Mouse (Mus musculus): ENCODE results near the gene Abcb1a. TPM values are rescaled to one million over a fixed set of nuclear protein-coding genes. Genes with fewer than 3 reads are reported as not detected.

Gene Abcb1a
- polyA plus RNA-seq, 1 experiment from 2014 or later = 1.9 TPM

- 35% methylated on average over 3 of the region's 3 CpGs for WGBS
- no peak overlapping the region for H3K4me2 ChIP-seq (ENCODE audit: low read depth, low read length)
- no peak for ATAC-seq (ENCODE audit: low read depth)
- H3K9ac ChIP-seq (ENCODE audit: low read length) = no peak overlapping the region
- H3K9me3 ChIP-seq (ENCODE audit: control insufficient read depth, low read length) = no peaks in the 10 kb centered on the region
- H3K4me1 ChIP-seq (replicated peaks; ENCODE audit: control insufficient read depth, insufficient read depth, low read length) = peaks cover 4% of the 10 kb centered on the region; the same call in 1 of the 2 replicates
- H3K4me3 ChIP-seq (ENCODE audit: low read length) = no peak overlapping the region
- no peaks in the 10 kb centered on the region for H3K27me3 ChIP-seq (ENCODE audit: control insufficient read depth, insufficient read depth, low read depth, low read length)
- no peak overlapping the region for H3K27ac ChIP-seq (ENCODE audit: low read length)
- no peaks in the 10 kb centered on the region for H3K36me3 ChIP-seq (ENCODE audit: control insufficient read depth, insufficient read depth, low read length)
Measured at GRCm38 (mm10) chr5:8664678-8665077, 4.8 kb downstream of the Abcb1a start.

- 57% methylated on average over 9 of the region's 9 CpGs for WGBS
Measured at GRCm38 (mm10) chr5:8667758-8668474, 8.0 kb downstream of the Abcb1a start.

GRCm38 (mm10) chr5:8669606-8670005 is 9.7 kb downstream of the Abcb1a start:
- Histone ChIP-seq H3K4me3 (ENCODE audit: low read length) (no peak overlapping the region), H3K27ac (ENCODE audit: low read length) (no peak overlapping the region), H3K36me3 (ENCODE audit: control insufficient read depth, insufficient read depth, low read length) (no peaks in the 10 kb centered on the region), H3K9ac (ENCODE audit: low read length) (no peak overlapping the region), H3K27me3 (ENCODE audit: control insufficient read depth, insufficient read depth, low read depth, low read length) (no peaks in the 10 kb centered on the region), H3K4me1 (replicated peaks; ENCODE audit: control insufficient read depth, insufficient read depth, low read length) (no peaks in the 10 kb centered on the region), H3K4me2 (ENCODE audit: low read depth, low read length) (no peak overlapping the region), H3K9me3 (ENCODE audit: control insufficient read depth, low read length) (no peaks in the 10 kb centered on the region)
- WGBS = 84% methylated on average over 1 of the region's 1 CpGs
- ATAC-seq (ENCODE audit: low read depth) = no peak

More at GRCm38 (mm10) chr5:8667758-8668474, 8.0 kb downstream of the Abcb1a start:
- H3K4me2 ChIP-seq (ENCODE audit: low read depth, low read length) = no peak overlapping the region
- H3K27ac ChIP-seq (ENCODE audit: low read length) = no peak overlapping the region
- H3K27me3 ChIP-seq (ENCODE audit: control insufficient read depth, insufficient read depth, low read depth, low read length) = no peaks in the 10 kb centered on the region
- no peak for ATAC-seq (ENCODE audit: low read depth)
- no peaks in the 10 kb centered on the region for H3K9me3 ChIP-seq (ENCODE audit: control insufficient read depth, low read length)
- H3K4me3 ChIP-seq (ENCODE audit: low read length) = no peak overlapping the region
- no peak overlapping the region for H3K9ac ChIP-seq (ENCODE audit: low read length)
- H3K36me3 ChIP-seq (ENCODE audit: control insufficient read depth, insufficient read depth, low read length) = no peaks in the 10 kb centered on the region
- H3K4me1 ChIP-seq (replicated peaks; ENCODE audit: control insufficient read depth, insufficient read depth, low read length) = no peaks in the 10 kb centered on the region

- no peak overlapping the region for H3K4me2 ChIP-seq (ENCODE audit: low read depth, low read length)
- H3K9ac ChIP-seq (ENCODE audit: low read length) = no peak overlapping the region
- no peaks in the 10 kb centered on the region for H3K36me3 ChIP-seq (ENCODE audit: control insufficient read depth, insufficient read depth, low read length)
- H3K9me3 ChIP-seq (ENCODE audit: control insufficient read depth, low read length) = no peaks in the 10 kb centered on the region
- WGBS = 72% methylated on average over 6 of the region's 6 CpGs
- no peaks in the 10 kb centered on the region for H3K27me3 ChIP-seq (ENCODE audit: control insufficient read depth, insufficient read depth, low read depth, low read length)
- no peak overlapping the region for H3K27ac ChIP-seq (ENCODE audit: low read length)
- no peaks in the 10 kb centered on the region for H3K4me1 ChIP-seq (replicated peaks; ENCODE audit: control insufficient read depth, insufficient read depth, low read length)
- ATAC-seq (ENCODE audit: low read depth) = no peak
- no peak overlapping the region for H3K4me3 ChIP-seq (ENCODE audit: low read length)
Measured at GRCm38 (mm10) chr5:8675262-8675951, 15.5 kb downstream of the Abcb1a start.

DNA sequence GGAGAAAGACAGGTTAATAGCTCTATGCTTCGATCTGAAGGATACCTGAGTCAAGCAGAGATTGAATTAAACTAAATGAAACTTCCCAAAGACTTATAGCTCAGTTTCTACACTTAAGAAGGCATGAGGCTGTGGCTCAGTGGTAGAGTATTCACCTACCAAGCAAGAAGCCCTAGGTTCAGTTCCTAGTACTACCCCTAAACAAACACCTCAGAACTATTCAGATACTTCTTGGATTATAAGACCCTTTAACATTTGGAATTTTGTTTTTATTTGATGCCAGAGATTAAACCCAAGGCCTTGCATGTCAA is 16.0 kb downstream of the Abcb1a start:
- ATAC-seq (ENCODE audit: low read depth) = no peak
- Histone ChIP-seq H3K27ac (ENCODE audit: low read length) (no peak overlapping the region), H3K4me1 (replicated peaks; ENCODE audit: control insufficient read depth, insufficient read depth, low read length) (no peaks in the 10 kb centered on the region), H3K4me2 (ENCODE audit: low read depth, low read length) (no peak overlapping the region), H3K36me3 (ENCODE audit: control insufficient read depth, insufficient read depth, low read length) (no peaks in the 10 kb centered on the region), H3K27me3 (ENCODE audit: control insufficient read depth, insufficient read depth, low read depth, low read length) (no peaks in the 10 kb centered on the region), H3K9me3 (ENCODE audit: control insufficient read depth, low read length) (no peaks in the 10 kb centered on the region), H3K4me3 (ENCODE audit: low read length) (no peak overlapping the region), H3K9ac (ENCODE audit: low read length) (no peak overlapping the region)
- 81% methylated on average over 1 of the region's 1 CpGs for WGBS

DNA sequence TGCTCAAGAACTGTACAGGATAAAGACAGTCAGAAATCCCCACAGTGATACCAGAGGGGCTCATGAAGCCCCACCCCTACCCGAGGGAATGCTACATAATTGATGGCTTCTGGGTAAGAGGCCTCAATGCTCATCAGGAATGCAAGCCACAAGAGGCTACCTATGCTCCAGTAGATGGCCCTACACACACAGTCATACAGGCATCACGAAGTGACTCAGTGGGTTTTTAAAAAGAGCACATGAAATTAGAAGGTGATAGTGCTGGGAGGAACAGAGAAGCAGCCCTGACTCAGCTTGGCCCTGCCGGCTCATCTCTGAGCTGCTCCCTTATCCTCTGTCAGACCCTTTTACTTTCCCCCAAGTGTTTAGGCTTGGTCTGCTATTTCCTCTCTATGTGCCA is 21.3 kb downstream of the Abcb1a start:
- no peaks in the 10 kb centered on the region for H3K36me3 ChIP-seq (ENCODE audit: control insufficient read depth, insufficient read depth, low read length)
- 59% methylated on average over 3 of the region's 3 CpGs for WGBS
- no peak overlapping the region for H3K4me2 ChIP-seq (ENCODE audit: low read depth, low read length)
- no peak overlapping the region for H3K4me3 ChIP-seq (ENCODE audit: low read length)
- H3K27ac ChIP-seq (ENCODE audit: low read length) = no peak overlapping the region
- ATAC-seq (ENCODE audit: low read depth) = no peak
- no peak overlapping the region for H3K9ac ChIP-seq (ENCODE audit: low read length)
- H3K4me1 ChIP-seq (replicated peaks; ENCODE audit: control insufficient read depth, insufficient read depth, low read length) = no peaks in the 10 kb centered on the region
- no peaks in the 10 kb centered on the region for H3K9me3 ChIP-seq (ENCODE audit: control insufficient read depth, low read length)
- H3K27me3 ChIP-seq (ENCODE audit: control insufficient read depth, insufficient read depth, low read depth, low read length) = no peaks in the 10 kb centered on the region

GRCm38 (mm10) chr5:8683686-8684085 is 23.8 kb downstream of the Abcb1a start:
- ATAC-seq (ENCODE audit: low read depth) = no peak
- 90% methylated on average over 3 of the region's 3 CpGs for WGBS

GRCm38 (mm10) chr5:8686071-8686470 is 26.2 kb downstream of the Abcb1a start:
- no peak for ATAC-seq (ENCODE audit: low read depth)

More at GRCm38 (mm10) chr5:8683686-8684085, 23.8 kb downstream of the Abcb1a start:
- no peaks in the 10 kb centered on the region for H3K27me3 ChIP-seq (ENCODE audit: control insufficient read depth, insufficient read depth, low read depth, low read length)
- H3K27ac ChIP-seq (ENCODE audit: low read length) = no peak overlapping the region
- H3K36me3 ChIP-seq (ENCODE audit: control insufficient read depth, insufficient read depth, low read length) = no peaks in the 10 kb centered on the region
- H3K9me3 ChIP-seq (ENCODE audit: control insufficient read depth, low read length) = no peaks in the 10 kb centered on the region
- no peak overlapping the region for H3K4me3 ChIP-seq (ENCODE audit: low read length)
- no peak overlapping the region for H3K9ac ChIP-seq (ENCODE audit: low read length)
- no peaks in the 10 kb centered on the region for H3K4me1 ChIP-seq (replicated peaks; ENCODE audit: control insufficient read depth, insufficient read depth, low read length)
- H3K4me2 ChIP-seq (ENCODE audit: low read depth, low read length) = no peak overlapping the region

GRCm38 (mm10) chr5:8687550-8687949 is 27.7 kb downstream of the Abcb1a start:
- H3K9ac ChIP-seq (ENCODE audit: low read length) = no peak overlapping the region
- H3K36me3 ChIP-seq (ENCODE audit: control insufficient read depth, insufficient read depth, low read length) = no peaks in the 10 kb centered on the region
- H3K4me3 ChIP-seq (ENCODE audit: low read length) = no peak overlapping the region
- no peak overlapping the region for H3K27ac ChIP-seq (ENCODE audit: low read length)
- H3K4me2 ChIP-seq (ENCODE audit: low read depth, low read length) = no peak overlapping the region
- H3K4me1 ChIP-seq (replicated peaks; ENCODE audit: control insufficient read depth, insufficient read depth, low read length) = no peaks in the 10 kb centered on the region
- no peak for ATAC-seq (ENCODE audit: low read depth)
- no peaks in the 10 kb centered on the region for H3K27me3 ChIP-seq (ENCODE audit: control insufficient read depth, insufficient read depth, low read depth, low read length)
- WGBS = 68% methylated on average over 5 of the region's 5 CpGs
- H3K9me3 ChIP-seq (ENCODE audit: control insufficient read depth, low read length) = no peaks in the 10 kb centered on the region

More at GRCm38 (mm10) chr5:8686071-8686470, 26.2 kb downstream of the Abcb1a start:
- WGBS = 45% methylated on average over 2 of the region's 2 CpGs
- Histone ChIP-seq H3K36me3 (ENCODE audit: control insufficient read depth, insufficient read depth, low read length) (no peaks in the 10 kb centered on the region), H3K9me3 (ENCODE audit: control insufficient read depth, low read length) (no peaks in the 10 kb centered on the region), H3K9ac (ENCODE audit: low read length) (no peak overlapping the region), H3K4me1 (replicated peaks; ENCODE audit: control insufficient read depth, insufficient read depth, low read length) (no peaks in the 10 kb centered on the region), H3K27ac (ENCODE audit: low read length) (no peak overlapping the region), H3K27me3 (ENCODE audit: control insufficient read depth, insufficient read depth, low read depth, low read length) (no peaks in the 10 kb centered on the region), H3K4me3 (ENCODE audit: low read length) (no peak overlapping the region), H3K4me2 (ENCODE audit: low read depth, low read length) (no peak overlapping the region)
